Mouse (Mus musculus) MEL (cell line): ENCODE results near the gene Naga. TPM values are rescaled to one million over a fixed set of nuclear protein-coding genes. Genes with fewer than 3 reads are reported as not detected.

Source experiments
- DNase-seq: peaks from one replicate; pipeline ENCODE4 v3.0.0; 2011; ENCODE audit warnings: low read depth, low spot score
- H3K27ac ChIP-seq: 2 replicates; pipeline ENCODE4 v1.5.1; 2012; ENCODE audit warnings: low read depth, mild to moderate bottlenecking, control low read depth, low read length, moderate library complexity; ENCODE audit not compliant: control insufficient read depth
- H3K27me3 ChIP-seq, 2 experiments: fragments of 150-350 bp in 1 of 2; sonication (generic) in 1 of 2; 2 replicates each; pipeline ENCODE4 v1.6.1; 2012; ENCODE audit warnings: low read length in 2 of 2, mild to moderate bottlenecking in 2 of 2, improper control_type of control experiment in 1 of 2, moderate library complexity in 1 of 2; ENCODE audit not compliant: insufficient read depth in 2 of 2, control insufficient read depth in 1 of 2
- H3K36me3 ChIP-seq, 2 experiments: 2 replicates each; pipeline ENCODE4 v1.6.1; 2012 to 2014; ENCODE audit warnings: low read length in 2 of 2, improper control_type of control experiment in 1 of 2, inconsistent platforms in 1 of 2, mild to moderate bottlenecking in 1 of 2; ENCODE audit not compliant: insufficient read depth in 2 of 2, control insufficient read depth in 1 of 2
- H3K4me1 ChIP-seq, 2 experiments: fragments of 150-350 bp in 1 of 2; sonication (generic) in 1 of 2; 2 replicates each; pipeline ENCODE4 v1.6.1; 2012; ENCODE audit warnings: low read length in 2 of 2, improper control_type of control experiment in 1 of 2, mild to moderate bottlenecking in 1 of 2; ENCODE audit not compliant: insufficient read depth in 2 of 2, control insufficient read depth in 1 of 2
- H3K4me3 ChIP-seq, 2 experiments: fragments of 150-350 bp in 1 of 2; sonication (generic) in 1 of 2; 2 replicates each; pipeline ENCODE4 v1.5.1; 2012; ENCODE audit warnings: low read depth in 2 of 2, low read length in 2 of 2, mild to moderate bottlenecking in 2 of 2, moderate library complexity in 2 of 2, control low read depth in 1 of 2, improper control_type of control experiment in 1 of 2; ENCODE audit not compliant: control insufficient read depth in 1 of 2, insufficient read depth in 1 of 2
- H3K79me2 ChIP-seq: 2 replicates; pipeline ENCODE4 v1.6.1; 2012; ENCODE audit warnings: mild to moderate bottlenecking, low read length, moderate library complexity; ENCODE audit not compliant: control insufficient read depth, poor library complexity, insufficient read depth
- H3K9ac ChIP-seq: 2 replicates; pipeline ENCODE4 v1.6.1; 2012; ENCODE audit warnings: low read depth, mild to moderate bottlenecking, control low read depth, low read length, moderate library complexity; ENCODE audit not compliant: control insufficient read depth, poor library complexity, severe bottlenecking
- H3K9me3 ChIP-seq: fragments of 150-350 bp; sonication (generic); replicated peaks from 2 replicates; pipeline ENCODE4 v1.6.1; 2012; ENCODE audit warnings: mild to moderate bottlenecking, low read length, improper control_type of control experiment, moderate library complexity; ENCODE audit not compliant: insufficient read depth
- BHLHE40 ChIP-seq: IDR thresholded peaks from 2 replicates; pipeline ENCODE4 v1.6.1; 2012; ENCODE audit warnings: low read depth, mild to moderate bottlenecking, inconsistent platforms, low read length, improper control_type of control experiment, borderline replicate concordance
- CHD1 ChIP-seq: IDR thresholded peaks from 2 replicates; pipeline ENCODE4 v1.6.1; 2012; ENCODE audit warnings: low read depth, mild to moderate bottlenecking, inconsistent platforms, low read length, improper control_type of control experiment
- CHD2 ChIP-seq: IDR thresholded peaks from 2 replicates; pipeline ENCODE4 v1.6.1; 2011; ENCODE audit warnings: low read length, improper control_type of control experiment
- E2F4 ChIP-seq: IDR thresholded peaks from 2 replicates; pipeline ENCODE4 v1.6.1; 2011; ENCODE audit warnings: low read depth, low read length, improper control_type of control experiment, borderline replicate concordance
- EP300 ChIP-seq, 2 experiments: IDR thresholded peaks; 2 replicates each; pipeline ENCODE4 v1.6.1; 2011; ENCODE audit warnings: improper control_type of control experiment in 2 of 2, low read length in 2 of 2, low read depth in 1 of 2, mild to moderate bottlenecking in 1 of 2
- HCFC1 ChIP-seq: IDR thresholded peaks from 2 replicates; pipeline ENCODE4 v1.6.1; 2012; ENCODE audit warnings: low read depth, mild to moderate bottlenecking, inconsistent platforms, low read length, improper control_type of control experiment, moderate library complexity
- JUND ChIP-seq: IDR thresholded peaks from 2 replicates; pipeline ENCODE4 v1.6.1; 2011; ENCODE audit warnings: low read depth, mild to moderate bottlenecking, improper control_type of control experiment, low read length
- KAT2A ChIP-seq: conservative IDR thresholded peaks from 2 replicates; pipeline ENCODE4 v1.6.1; 2012; ENCODE audit warnings: low read depth, low read length, improper control_type of control experiment, inconsistent platforms
- MAX ChIP-seq: IDR thresholded peaks from 2 replicates; pipeline ENCODE4 v1.6.1; 2011; ENCODE audit warnings: low read length, improper control_type of control experiment
- MAZ ChIP-seq: IDR thresholded peaks from 2 replicates; pipeline ENCODE4 v1.6.1; 2012; ENCODE audit warnings: low read depth, mild to moderate bottlenecking, inconsistent platforms, low read length, improper control_type of control experiment
- MEF2A ChIP-seq: IDR thresholded peaks from 2 replicates; pipeline ENCODE4 v1.6.1; 2014; ENCODE audit warnings: low read depth, mild to moderate bottlenecking, inconsistent platforms, low read length, improper control_type of control experiment; ENCODE audit not compliant: poor library complexity, insufficient replicate concordance, severe bottlenecking; ENCODE audit errors: extremely low read depth
- MXI1 ChIP-seq: IDR thresholded peaks from 2 replicates; pipeline ENCODE4 v1.6.1; 2011; ENCODE audit warnings: mild to moderate bottlenecking, low read depth, low read length, improper control_type of control experiment
- MYB ChIP-seq: IDR thresholded peaks from 2 replicates; pipeline ENCODE4 v1.6.1; 2011; ENCODE audit warnings: mild to moderate bottlenecking, low read depth, low read length, improper control_type of control experiment
- MYC ChIP-seq: IDR thresholded peaks from 2 replicates; pipeline ENCODE4 v1.6.1; 2011; ENCODE audit warnings: low read depth, mild to moderate bottlenecking, low read length, improper control_type of control experiment, moderate library complexity
- POLR2A ChIP-seq, 2 experiments: IDR thresholded peaks; 2 replicates each; pipeline ENCODE4 v1.6.1; 2011 to 2012; ENCODE audit warnings: low read length in 2 of 2, mild to moderate bottlenecking in 2 of 2, control low read depth in 1 of 2, improper control_type of control experiment in 1 of 2, low read depth in 1 of 2, moderate library complexity in 1 of 2; ENCODE audit not compliant: control insufficient read depth in 1 of 2, insufficient read depth in 1 of 2, poor library complexity in 1 of 2
- POLR2AphosphoS2 ChIP-seq: IDR thresholded peaks from 2 replicates; pipeline ENCODE4 v1.6.1; 2011; ENCODE audit warnings: low read length, improper control_type of control experiment
- POLR2AphosphoS5 ChIP-seq: IDR thresholded peaks from 2 replicates; pipeline ENCODE4 v1.6.1; 2012; ENCODE audit warnings: low read depth, borderline replicate concordance, mild to moderate bottlenecking, inconsistent platforms, low read length, moderate library complexity, mixed read lengths
- RCOR1 ChIP-seq: IDR thresholded peaks from 2 replicates; pipeline ENCODE4 v1.6.1; 2012; ENCODE audit warnings: low read depth, mild to moderate bottlenecking, inconsistent platforms, low read length, improper control_type of control experiment
- SIN3A ChIP-seq: IDR thresholded peaks from 2 replicates; pipeline ENCODE4 v1.6.1; 2012; ENCODE audit warnings: low read length, improper control_type of control experiment, inconsistent platforms
- SMC3 ChIP-seq: IDR thresholded peaks from 2 replicates; pipeline ENCODE4 v1.6.1; 2011; ENCODE audit warnings: low read depth, low read length, improper control_type of control experiment
- TAL1 ChIP-seq: IDR thresholded peaks from 2 replicates; pipeline ENCODE4 v1.6.1; 2012; ENCODE audit warnings: mild to moderate bottlenecking, inconsistent platforms, low read length, moderate library complexity, mixed read lengths
- TBP ChIP-seq: IDR thresholded peaks from 2 replicates; pipeline ENCODE4 v1.8.0; 2011; ENCODE audit warnings: low read depth, low read length, improper control_type of control experiment
- TCF12 ChIP-seq: IDR thresholded peaks from 2 replicates; pipeline ENCODE4 v1.6.1; 2014; ENCODE audit warnings: low read depth, mild to moderate bottlenecking, inconsistent platforms, low read length, improper control_type of control experiment, moderate library complexity
- UBTF ChIP-seq: IDR thresholded peaks from 2 replicates; pipeline ENCODE4 v1.6.1; 2012; ENCODE audit warnings: low read depth, mild to moderate bottlenecking, inconsistent platforms, low read length, improper control_type of control experiment, moderate library complexity, borderline replicate concordance; ENCODE audit not compliant: insufficient read depth
- USF1 ChIP-seq: IDR thresholded peaks from 2 replicates; pipeline ENCODE4 v1.6.1; 2014; ENCODE audit warnings: low read depth, mild to moderate bottlenecking, inconsistent platforms, low read length, improper control_type of control experiment, moderate library complexity
- USF2 ChIP-seq, 2 experiments: IDR thresholded peaks; 2 replicates each; pipeline ENCODE4 v1.6.1; 2011 to 2012; ENCODE audit warnings: improper control_type of control experiment in 2 of 2, low read length in 2 of 2, borderline replicate concordance in 1 of 2, inconsistent platforms in 1 of 2, low read depth in 1 of 2, mild to moderate bottlenecking in 1 of 2; ENCODE audit not compliant: insufficient read depth in 1 of 2
- ZC3H11A ChIP-seq: IDR thresholded peaks from 2 replicates; pipeline ENCODE4 v1.6.1; 2012; ENCODE audit warnings: low read depth, mild to moderate bottlenecking, inconsistent platforms, low read length, improper control_type of control experiment
- ZKSCAN1 ChIP-seq: IDR thresholded peaks from 2 replicates; pipeline ENCODE4 v1.6.1; 2012; ENCODE audit warnings: low read depth, mild to moderate bottlenecking, inconsistent platforms, low read length, improper control_type of control experiment, moderate library complexity
- ZMIZ1 ChIP-seq: IDR thresholded peaks from 2 replicates; pipeline ENCODE4 v1.6.1; 2012; ENCODE audit warnings: low read depth, mild to moderate bottlenecking, inconsistent platforms, low read length, improper control_type of control experiment, moderate library complexity
- ZNF384 ChIP-seq: IDR thresholded peaks from 2 replicates; pipeline ENCODE4 v1.6.1; 2012; ENCODE audit warnings: low read depth, mild to moderate bottlenecking, inconsistent platforms, low read length, improper control_type of control experiment
- polyA plus RNA-seq, 2 experiments: library from polyadenylated mRNA; stranded (reverse) in 1 of 2; unstranded in 1 of 2; fragments of >175 nt in 1 of 2; fragments of >200 nt in 1 of 2; gene quantifications; 2 replicates each; pipeline versions ENCODE4 v1.2.1 to v1.2.4; 2012; ENCODE audit warnings: low replicate concordance in 2 of 2, low read depth in 1 of 2; ENCODE audit not compliant: insufficient read length in 2 of 2, insufficient read depth in 1 of 2, missing spikeins in 1 of 2
- total RNA-seq: library from RNA; depleted of rRNA; stranded (reverse); fragments of 300-350 nt; gene quantifications from 2 replicates; pipeline ENCODE4 v1.2.3, GENCODE M21; 2012

The Naga gene
- total and polyA plus RNA-seq, 3 experiments: 26.4 to 59.5 TPM; not detected in 1

GRCm38 (mm10) chr15:82376393-82377138 is 37.8 kb upstream of the Naga start:
- H3K27me3 ChIP-seq: peaks cover 0 to 6% of the 10 kb centered on the region in 2 experiments; a peak in 3 of 4 replicates

GRCm38 (mm10) chr15:82375855-82376254 is 37.1 kb upstream of the Naga start:
- Histone ChIP-seq H3K9ac (no peak overlapping the region), H3K27ac (no peak overlapping the region), H3K9me3 (no peaks in the 10 kb centered on the region), H3K27me3 (peaks cover 2 to 6% of the 10 kb centered on the region in 2 experiments; a peak in 3 of 4 replicates), H3K79me2 (no peaks in the 10 kb centered on the region), H3K36me3 (no peaks in the 10 kb centered on the region), H3K4me1 (no peaks in the 10 kb centered on the region), H3K4me3 (no peak overlapping the region)
- DNase-seq: no peak
- TF ChIP-seq MYB (no peak), RCOR1 (no peak), TBP (no peak), ZC3H11A (no peak), POLR2AphosphoS2 (no peak), MEF2A (no peak), HCFC1 (no peak), E2F4 (no peak), MAX (no peak), TCF12 (no peak), KAT2A (no peak), POLR2A (IDR thresholded peaks at IDR 0.05; ENCODE audit: control insufficient read depth in 1 of 2, insufficient read depth in 1 of 2, low read depth in 1 of 2, low read length in 2 of 2, poor library complexity in 1 of 2) (no peak), ZNF384 (no peak), POLR2AphosphoS5 (no peak), USF2 (IDR thresholded peaks at IDR 0.05; ENCODE audit: borderline replicate concordance in 1 of 2, insufficient read depth in 1 of 2, low read depth in 1 of 2, low read length in 2 of 2) (no peak), EP300 (IDR thresholded peaks at IDR 0.05; ENCODE audit: low read depth in 1 of 2, low read length in 2 of 2) (no peak), USF1 (no peak), TAL1 (no peak), ZMIZ1 (no peak)

More at GRCm38 (mm10) chr15:82376393-82377138, 37.8 kb upstream of the Naga start:
- no peaks in the 10 kb centered on the region for H3K79me2 ChIP-seq
- no peaks in the 10 kb centered on the region for H3K4me1 ChIP-seq
- H3K27ac ChIP-seq: no peak overlapping the region
- no peak for DNase-seq
- H3K36me3 ChIP-seq: no peaks in the 10 kb centered on the region
- no peak for TF ChIP-seq USF2 (IDR thresholded peaks at IDR 0.05; ENCODE audit: borderline replicate concordance in 1 of 2, insufficient read depth in 1 of 2, low read depth in 1 of 2, low read length in 2 of 2)
- no peak for TF ChIP-seq MXI1
- TF ChIP-seq EP300 (IDR thresholded peaks at IDR 0.05; ENCODE audit: low read depth in 1 of 2, low read length in 2 of 2): no peak
- TF ChIP-seq SIN3A: no peak
- no peak for TF ChIP-seq CHD1
- no peak for TF ChIP-seq ZKSCAN1
- no peak for TF ChIP-seq KAT2A
- no peak for TF ChIP-seq CHD2
- no peak for TF ChIP-seq BHLHE40
- TF ChIP-seq MYC: no peak
- TF ChIP-seq JUND: no peak
- TF ChIP-seq TAL1: no peak
- TF ChIP-seq ZMIZ1: no peak
- no peak for TF ChIP-seq UBTF
- TF ChIP-seq SMC3: no peak
- TF ChIP-seq MAZ: no peak
- TF ChIP-seq TBP: no peak
- H3K4me3 ChIP-seq: no peak overlapping the region
- no peaks in the 10 kb centered on the region for H3K9me3 ChIP-seq
- H3K9ac ChIP-seq: no peak overlapping the region
